Mouse (Mus musculus) neural tube, embryonic 13.5 days (tissue): ENCODE measurements at regions not wholly inside any gene's neighbourhood (a gene's known extent, or its start where the extent isn't known, plus 50 kb on each side); places are given as distances from the start of the nearest gene placed in this dataset.

Experiments used
- ATAC-seq: fragments of 200-750 bp; cut with Nextera tagmentation; 2 replicates; pipeline ENCODE4 v1.8.0; 2017; ENCODE audit warnings: low read depth, mild to moderate bottlenecking, moderate TSS enrichment, moderate library complexity
- H3K27ac ChIP-seq: fragments of 300-500 bp; sonication (generic); replicated peaks from 2 replicates; pipeline ENCODE4 v1.5.1; 2015; ENCODE audit warnings: moderate library complexity, mild to moderate bottlenecking, inconsistent platforms
- H3K27me3 ChIP-seq: fragments of 300-500 bp; sonication (generic); 2 replicates; pipeline ENCODE4 v1.6.1; 2015; ENCODE audit warnings: mild to moderate bottlenecking, inconsistent platforms
- H3K36me3 ChIP-seq: fragments of 300-500 bp; sonication (generic); 2 replicates; pipeline ENCODE4 v1.6.1; 2015; ENCODE audit warnings: mild to moderate bottlenecking, inconsistent platforms
- H3K4me1 ChIP-seq: fragments of 300-500 bp; sonication (generic); replicated peaks from 2 replicates; pipeline ENCODE4 v1.6.1; 2015; ENCODE audit warnings: inconsistent platforms
- H3K4me2 ChIP-seq: fragments of 300-500 bp; sonication (generic); 2 replicates; pipeline ENCODE4 v1.6.1; 2015; ENCODE audit warnings: inconsistent platforms, mild to moderate bottlenecking, moderate library complexity
- H3K4me3 ChIP-seq: fragments of 300-500 bp; sonication (generic); 2 replicates; pipeline ENCODE4 v1.5.1; 2015; ENCODE audit warnings: mild to moderate bottlenecking, inconsistent platforms
- H3K9ac ChIP-seq: fragments of 300-500 bp; sonication (generic); 2 replicates; pipeline ENCODE4 v1.6.1; 2015; ENCODE audit warnings: moderate library complexity, mild to moderate bottlenecking, inconsistent platforms
- H3K9me3 ChIP-seq: fragments of 300-500 bp; sonication (generic); 2 replicates; pipeline ENCODE4 v1.6.1; 2016; ENCODE audit warnings: inconsistent platforms
- WGBS: fragments of 180-500 bp; shearing (Covaris S2); methylation state at CpG from one replicate; pipeline ENCODE4 v1.1.7; 2015; 5-methylcytosine and 5-hydroxymethylcytosine counted together

GRCm38 (mm10) chr12:29274166-29274565, 254.0 kb upstream of the Myt1l start:
- 96% methylated on average over 4 of the region's 4 CpGs for WGBS
- no peak for ATAC-seq
- H3K9me3 ChIP-seq, result peaks cover 7% of the 10 kb centered on the region; the same call in 1 of the 2 replicates
- no peak overlapping the region for H3K9ac ChIP-seq
- H3K27ac ChIP-seq, result no peak overlapping the region
- H3K4me1 ChIP-seq, result peaks cover 3% of the 10 kb centered on the region
- H3K27me3 ChIP-seq, result no peaks in the 10 kb centered on the region
- H3K4me2 ChIP-seq, result no peak overlapping the region
- no peak overlapping the region for H3K4me3 ChIP-seq
- H3K36me3 ChIP-seq, result no peaks in the 10 kb centered on the region

DNA sequence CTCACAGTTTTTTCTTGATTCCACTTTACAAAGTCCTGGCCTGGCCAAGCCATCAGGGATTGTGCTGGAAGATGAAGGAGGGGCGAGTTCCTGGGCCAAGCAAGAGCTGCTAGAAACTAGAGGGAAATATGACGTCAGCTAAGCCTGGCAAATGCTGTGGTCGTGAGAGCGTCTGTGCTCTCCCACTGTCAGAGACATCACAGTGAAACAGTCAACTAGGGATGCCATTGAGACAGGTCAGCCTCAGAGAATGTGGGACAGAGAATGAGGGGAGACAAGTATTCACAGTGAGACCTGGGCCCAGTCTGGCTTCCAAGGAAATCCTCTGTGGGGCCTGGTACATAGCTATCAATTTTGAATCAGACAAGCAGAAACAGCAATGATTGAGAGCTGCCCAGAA, 252.5 kb upstream of the Myt1l start:
- Histone ChIP-seq H3K4me2 (no peak overlapping the region), H3K36me3 (no peaks in the 10 kb centered on the region), H3K9me3 (peaks cover 7% of the 10 kb centered on the region; the same call in 1 of the 2 replicates), H3K4me1 (peaks cover 18% of the 10 kb centered on the region), H3K27ac (peak overlapping the region; percentile 61), H3K9ac (no peak overlapping the region), H3K4me3 (no peak overlapping the region), H3K27me3 (no peaks in the 10 kb centered on the region)
- WGBS, result 66% methylated on average over 4 of the region's 4 CpGs
- ATAC-seq, result no peak

- peaks cover 31% of the 10 kb centered on the region for H3K4me1 ChIP-seq
- 4% methylated on average over 13 of the region's 13 CpGs for WGBS
- H3K9ac ChIP-seq, result peak overlapping the region; percentile 55
- no peak; the same call in none of the 2 replicates for ATAC-seq
- H3K27me3 ChIP-seq, result no peaks in the 10 kb centered on the region
- no peaks in the 10 kb centered on the region for H3K9me3 ChIP-seq
- H3K4me3 ChIP-seq, result peak overlapping the region; percentile 1; the same call in 1 of the 2 replicates
- H3K4me2 ChIP-seq, result peak overlapping the region; percentile 46
- H3K27ac ChIP-seq, result peak overlapping the region; percentile 98
- H3K36me3 ChIP-seq, result no peaks in the 10 kb centered on the region
Observed at GRCm38 (mm10) chr12:29279631-29280080, 248.5 kb upstream of the Myt1l start.

- H3K36me3 ChIP-seq, result no peaks in the 10 kb centered on the region
- WGBS, result 0% methylated on average over 9 of the region's 9 CpGs
- H3K27ac ChIP-seq, result peak overlapping the region; percentile 98
- H3K4me2 ChIP-seq, result peak overlapping the region; percentile 46
- H3K4me3 ChIP-seq, result peak overlapping the region; percentile 1; the same call in 1 of the 2 replicates
- H3K4me1 ChIP-seq, result peaks cover 31% of the 10 kb centered on the region
- H3K9me3 ChIP-seq, result no peaks in the 10 kb centered on the region
- ATAC-seq, result peak; percentile 86
- H3K27me3 ChIP-seq, result no peaks in the 10 kb centered on the region
- H3K9ac ChIP-seq, result peak overlapping the region; percentile 55
Observed at GRCm38 (mm10) chr12:29280081-29280788, 247.9 kb upstream of the Myt1l start.

GRCm38 (mm10) chr12:29280861-29281630, 247.1 kb upstream of the Myt1l start:
- H3K4me2 ChIP-seq, result peak overlapping the region; percentile 46; the same call in 1 of the 2 replicates
- no peak overlapping the region for H3K4me3 ChIP-seq
- no peaks in the 10 kb centered on the region for H3K36me3 ChIP-seq
- H3K4me1 ChIP-seq, result peaks cover 31% of the 10 kb centered on the region
- peak overlapping the region; percentile 98 for H3K27ac ChIP-seq
- 54% methylated on average over 17 of the region's 17 CpGs for WGBS
- no peaks in the 10 kb centered on the region for H3K9me3 ChIP-seq
- peak overlapping the region; percentile 55 for H3K9ac ChIP-seq
- ATAC-seq, result peak; percentile 11; the same call in 1 of the 2 replicates
- H3K27me3 ChIP-seq, result no peaks in the 10 kb centered on the region

DNA sequence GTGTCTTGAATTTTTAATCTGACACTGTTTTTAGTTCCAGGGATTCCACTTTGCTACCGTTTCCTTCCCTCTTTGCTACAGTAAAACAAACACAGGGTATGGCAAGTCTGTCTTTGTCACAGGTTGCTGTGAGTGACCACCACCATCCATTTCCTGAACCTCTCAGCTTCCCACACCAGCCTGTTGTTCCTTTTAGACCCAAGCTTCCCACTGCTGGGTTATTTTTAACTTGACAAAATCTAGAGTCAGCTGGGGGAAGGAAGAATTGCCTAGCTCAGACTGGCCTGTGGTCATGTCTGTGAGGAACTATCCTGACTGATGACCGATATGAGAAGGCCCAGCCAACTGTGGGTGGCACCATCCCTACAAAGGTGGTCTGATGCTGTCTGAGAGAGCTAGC, 239.4 kb upstream of the Myt1l start:
- Histone ChIP-seq H3K9me3 (no peaks in the 10 kb centered on the region), H3K4me2 (no peak overlapping the region), H3K4me3 (no peak overlapping the region), H3K9ac (no peak overlapping the region), H3K36me3 (no peaks in the 10 kb centered on the region), H3K4me1 (peaks cover 12% of the 10 kb centered on the region), H3K27me3 (no peaks in the 10 kb centered on the region), H3K27ac (no peak overlapping the region)
- no peak for ATAC-seq
- 80% methylated on average over 2 of the region's 2 CpGs for WGBS

GRCm38 (mm10) chr12:29290591-29291351, 237.4 kb upstream of the Myt1l start:
- 11% methylated on average over 23 of the region's 23 CpGs for WGBS
- Histone ChIP-seq H3K9ac (peak overlapping the region; percentile 70), H3K4me3 (peak overlapping the region; percentile 25), H3K4me1 (peaks cover 12% of the 10 kb centered on the region), H3K9me3 (no peaks in the 10 kb centered on the region), H3K27me3 (no peaks in the 10 kb centered on the region), H3K27ac (peak overlapping the region; percentile 88), H3K4me2 (peak overlapping the region; percentile 52), H3K36me3 (no peaks in the 10 kb centered on the region)
- peak; percentile 99 for ATAC-seq

DNA sequence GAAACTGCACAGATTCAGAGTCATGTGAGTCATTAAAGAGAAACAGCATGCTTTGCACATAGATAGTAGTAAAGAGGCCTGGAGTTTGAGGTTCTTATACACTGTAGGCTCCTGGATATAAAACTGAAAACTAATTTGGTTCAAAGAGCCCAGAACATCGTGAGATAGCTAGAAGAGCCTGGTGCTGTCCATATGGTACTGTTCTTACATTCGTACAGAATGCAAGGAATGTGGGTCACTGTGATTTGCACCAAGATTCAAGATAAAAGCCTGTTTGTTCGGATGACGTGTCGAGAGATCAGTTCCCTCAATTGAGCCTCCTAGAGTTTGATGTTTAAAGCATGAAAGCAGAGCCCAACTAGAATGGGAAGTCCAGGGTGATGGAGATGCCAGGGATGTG, 230.2 kb upstream of the Myt1l start:
- Histone ChIP-seq H3K9ac (no peak overlapping the region), H3K4me3 (no peak overlapping the region), H3K9me3 (no peaks in the 10 kb centered on the region), H3K27ac (no peak overlapping the region), H3K4me2 (no peak overlapping the region), H3K27me3 (no peaks in the 10 kb centered on the region), H3K36me3 (no peaks in the 10 kb centered on the region), H3K4me1 (no peaks in the 10 kb centered on the region)
- ATAC-seq, result no peak
- WGBS, result 80% methylated on average over 5 of the region's 5 CpGs

- Histone ChIP-seq H3K36me3 (no peaks in the 10 kb centered on the region), H3K27me3 (no peaks in the 10 kb centered on the region), H3K4me1 (no peaks in the 10 kb centered on the region), H3K27ac (no peak overlapping the region), H3K9ac (no peak overlapping the region), H3K4me2 (no peak overlapping the region), H3K9me3 (no peaks in the 10 kb centered on the region), H3K4me3 (no peak overlapping the region)
- ATAC-seq, result no peak
- WGBS, result 68% methylated on average over 1 of the region's 1 CpGs
Observed at GRCm38 (mm10) chr12:29315636-29316035, 212.5 kb upstream of the Myt1l start.

- Histone ChIP-seq H3K36me3 (no peaks in the 10 kb centered on the region), H3K27ac (no peak overlapping the region), H3K4me3 (no peak overlapping the region), H3K27me3 (no peaks in the 10 kb centered on the region), H3K4me1 (peaks cover 8% of the 10 kb centered on the region), H3K4me2 (no peak overlapping the region), H3K9me3 (no peaks in the 10 kb centered on the region), H3K9ac (no peak overlapping the region)
- WGBS, result 37% methylated on average over 2 of the region's 2 CpGs
- ATAC-seq, result 0 out of 2 replicates have a peak, but pooled peaks have one; percentile 32
Observed at GRCm38 (mm10) chr12:29321468-29321867, 206.7 kb upstream of the Myt1l start.

- Histone ChIP-seq H3K36me3 (no peaks in the 10 kb centered on the region), H3K27ac (no peak overlapping the region), H3K9me3 (no peaks in the 10 kb centered on the region), H3K4me3 (no peak overlapping the region), H3K27me3 (no peaks in the 10 kb centered on the region), H3K9ac (no peak overlapping the region), H3K4me2 (no peak overlapping the region), H3K4me1 (peaks cover 8% of the 10 kb centered on the region)
- no peak for ATAC-seq
- 76% methylated on average over 3 of the region's 3 CpGs for WGBS
Observed at GRCm38 (mm10) chr12:29323534-29323933, 204.7 kb upstream of the Myt1l start.
